Mouse (Mus musculus) E14TG2a.4 (cell line): ENCODE results near the gene Art3.
A peak's percentile ranks its signal among the peaks of the same experiment; 100 is the strongest.

ENCODE experiments used
- H3K27me3 ChIP-seq: 2 replicates; pipeline ENCODE4 v1.6.1; 2014; ENCODE audit warnings: low read length, control low read depth; ENCODE audit not compliant: insufficient read depth
- H3K36me3 ChIP-seq: 2 replicates; pipeline ENCODE4 v1.6.1; 2014; ENCODE audit warnings: low read length, control low read depth; ENCODE audit not compliant: insufficient read depth
- H3K4me1 ChIP-seq: replicated peaks from 2 replicates; pipeline ENCODE4 v1.6.1; 2014; ENCODE audit warnings: low read depth, low read length, control low read depth
- H3K4me3 ChIP-seq: replicated peaks from 2 replicates; pipeline ENCODE4 v1.5.1; 2014; ENCODE audit warnings: mild to moderate bottlenecking, low read length
- H3K9me3 ChIP-seq: 2 replicates; pipeline ENCODE4 v1.6.1; 2014; ENCODE audit warnings: low read length, control low read depth
- CTCF ChIP-seq: conservative IDR thresholded peaks from 2 replicates; pipeline ENCODE4 v1.5.1; 2014; ENCODE audit warnings: low read length
- NANOG ChIP-seq: IDR thresholded peaks from 2 replicates; pipeline ENCODE4 v1.6.1; 2014; ENCODE audit warnings: borderline replicate concordance, low read length, mixed read lengths

The Art3 gene

GRCm38 (mm10) chr5:92461321-92461720 lies 129.7 kb downstream of the Art3 start:
- Histone ChIP-seq H3K4me3 (no peak overlapping the region), H3K36me3 (peaks cover 64% of the 10 kb centered on the region)
- TF ChIP-seq CTCF (peak; percentile 57), NANOG (no peak)

More at GRCm38 (mm10) chr5:92461321-92461720, 129.7 kb downstream of the Art3 start:
- Histone ChIP-seq H3K9me3 (no peaks in the 10 kb centered on the region), H3K4me1 (peaks cover 8% of the 10 kb centered on the region), H3K27me3 (no peaks in the 10 kb centered on the region)
